Mouse (Mus musculus): Measurements from ENCODE around the gene Otp. TPM values are rescaled to one million over a fixed set of nuclear protein-coding genes. Genes with fewer than 3 reads are reported as not detected.

Otp gene
- 15.9 and 25.8 TPM in 2 replicates for polyA plus RNA-seq (2012; rRNA removed)

DNA sequence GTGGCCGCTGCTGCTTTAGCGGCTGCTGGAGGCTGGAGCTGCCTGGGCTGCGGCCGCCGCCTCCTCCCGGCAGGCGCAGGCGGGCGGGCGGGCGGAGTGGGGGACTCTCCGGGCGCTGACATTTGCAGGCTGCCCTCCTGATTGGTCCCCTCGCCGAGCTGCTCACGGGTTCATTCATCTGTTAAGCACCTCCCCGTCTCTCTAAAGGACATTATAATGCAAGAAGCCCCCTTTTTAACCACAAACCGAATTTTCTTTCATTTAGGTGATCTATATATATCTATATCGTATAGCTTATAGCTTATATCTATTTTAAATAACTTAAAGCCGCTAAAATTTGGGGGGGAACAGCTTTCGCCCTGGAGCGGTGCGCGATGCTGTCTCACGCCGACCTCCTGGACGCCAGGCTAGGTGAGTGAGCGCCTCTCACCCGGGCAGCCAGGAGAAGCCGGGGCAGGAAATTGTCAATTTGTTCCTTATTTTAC, at the start of gene Otp:
TSS of gene Otp (plus strand) at position 207 of the 485 bp plus-strand sequence.

Other genes with a start within 250 kb of the Otp start
- gene Tbca, start 86.7 kb upstream of the Otp start, polyA plus RNA-seq (2012; rRNA removed), result 463 and 480 TPM in 2 replicates
- 22.1 and 23.9 TPM in 2 replicates for gene Wdr41, start 100.7 kb downstream of the Otp start, polyA plus RNA-seq (2012; rRNA removed)